Mouse (Mus musculus) inflammation-experienced regulatory T-cells, adult 6 months (primary cell): ENCODE results near the gene Tcf12. TPM values are rescaled to one million over a fixed set of nuclear protein-coding genes. Genes with fewer than 3 reads are reported as not detected.
A peak's percentile ranks its signal among the peaks of the same experiment; 100 is the strongest.

Experiments used
- ATAC-seq: one replicate; pipeline ENCODE4 v1.8.0; 2017
- polyA plus RNA-seq, 3 experiments: library from polyadenylated mRNA; unstranded; fragments of 100-300 nt; shearing (Covaris generic); gene quantifications; one replicate each; pipeline ENCODE4 v1.2.1; 2017

Tcf12 gene
- polyA plus RNA-seq, 3 experiments from 2014 or later, result 19.9 to 44.4 (median 40.1) TPM

DNA sequence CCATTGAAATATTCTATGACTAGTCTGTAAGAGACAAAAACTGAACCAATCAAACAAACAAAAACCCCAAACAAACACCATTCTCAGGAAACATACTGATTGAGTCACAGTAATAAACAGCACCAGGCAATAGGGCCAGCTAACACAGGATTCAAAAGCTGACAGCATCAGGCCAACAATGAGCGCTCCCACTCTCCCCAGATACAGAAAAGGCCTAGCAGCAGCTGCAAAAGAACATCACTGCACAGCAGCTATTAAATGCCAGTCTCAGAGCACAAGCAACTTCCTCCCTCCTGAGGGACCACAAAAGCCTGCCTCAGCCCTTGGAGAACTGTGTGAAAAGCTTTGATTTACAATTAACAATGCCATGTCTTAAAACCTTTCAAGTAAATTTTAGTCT, 214.3 kb downstream of the Tcf12 start:
- no peak for ATAC-seq

DNA sequence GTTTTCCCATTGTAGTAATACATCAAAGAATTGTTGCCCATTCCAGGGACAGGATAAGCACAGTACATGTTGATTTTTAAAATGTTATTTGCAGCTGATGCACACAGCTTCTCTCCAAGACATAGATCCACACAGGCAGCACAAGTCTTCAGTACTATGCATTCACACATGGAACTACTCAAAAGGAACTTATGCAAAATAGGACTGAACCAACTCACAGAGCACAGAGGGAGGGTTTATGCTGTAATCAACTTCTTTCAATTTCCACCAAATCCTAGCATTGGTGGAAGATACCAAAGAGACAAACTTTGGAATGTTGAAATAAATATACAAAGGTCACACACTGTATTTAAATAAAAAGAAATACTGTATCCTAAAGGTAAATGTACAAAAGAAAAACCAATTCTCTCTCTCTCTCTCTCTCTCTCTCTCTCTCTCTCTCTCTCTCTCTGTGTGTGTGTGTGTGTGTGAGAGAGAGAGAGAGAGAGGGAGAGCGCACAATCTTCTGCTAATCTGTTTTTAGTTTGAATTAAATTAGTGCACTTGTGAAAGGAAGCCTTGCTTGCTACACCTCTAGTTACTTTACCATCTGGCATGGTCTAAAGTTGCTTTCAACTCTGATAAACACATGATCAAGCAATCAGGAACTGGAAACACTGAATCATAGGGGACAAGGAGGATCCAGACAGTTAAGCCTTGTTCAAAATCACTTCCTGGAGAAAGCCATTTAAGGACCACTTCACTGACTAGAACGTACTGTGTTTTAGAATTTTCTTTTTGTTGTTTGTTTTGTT, 215.5 kb downstream of the Tcf12 start:
- ATAC-seq, result peak; percentile 71

DNA sequence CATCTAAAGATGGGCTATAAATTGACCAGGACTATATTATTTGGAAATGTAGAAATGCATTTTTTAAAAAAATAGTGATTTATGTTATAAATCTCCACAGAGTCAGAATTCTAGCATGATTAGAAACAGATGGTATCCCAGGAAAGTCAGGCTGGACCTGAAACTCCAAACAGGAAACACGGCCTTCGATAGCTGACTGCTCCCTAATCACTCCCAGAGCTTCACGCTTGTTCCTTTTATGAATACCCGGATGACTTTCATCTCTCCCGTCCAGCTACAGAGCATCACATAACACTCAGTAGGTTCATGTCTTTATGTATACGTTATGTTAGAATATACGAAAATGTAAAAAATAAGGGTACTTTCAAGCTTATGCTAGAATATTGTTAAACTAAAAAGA, 216.4 kb downstream of the Tcf12 start:
- ATAC-seq, result no peak

DNA sequence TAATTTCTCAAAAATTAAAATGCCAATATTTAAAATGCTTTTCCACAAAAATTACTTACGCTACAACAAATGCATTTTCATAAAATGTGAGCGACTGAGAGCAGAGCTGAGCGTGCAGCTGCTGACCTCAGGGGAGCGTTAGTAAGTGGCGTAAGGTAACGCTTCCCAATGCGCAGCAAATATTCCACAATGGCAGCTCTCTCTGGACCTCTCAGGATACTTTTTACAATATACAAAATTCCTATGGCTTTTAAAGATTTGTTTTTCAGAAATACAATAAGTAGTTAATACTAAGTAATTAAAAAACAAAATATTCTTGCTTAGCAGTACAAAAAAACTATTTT, 216.8 kb downstream of the Tcf12 start:
- ATAC-seq, result no peak

DNA sequence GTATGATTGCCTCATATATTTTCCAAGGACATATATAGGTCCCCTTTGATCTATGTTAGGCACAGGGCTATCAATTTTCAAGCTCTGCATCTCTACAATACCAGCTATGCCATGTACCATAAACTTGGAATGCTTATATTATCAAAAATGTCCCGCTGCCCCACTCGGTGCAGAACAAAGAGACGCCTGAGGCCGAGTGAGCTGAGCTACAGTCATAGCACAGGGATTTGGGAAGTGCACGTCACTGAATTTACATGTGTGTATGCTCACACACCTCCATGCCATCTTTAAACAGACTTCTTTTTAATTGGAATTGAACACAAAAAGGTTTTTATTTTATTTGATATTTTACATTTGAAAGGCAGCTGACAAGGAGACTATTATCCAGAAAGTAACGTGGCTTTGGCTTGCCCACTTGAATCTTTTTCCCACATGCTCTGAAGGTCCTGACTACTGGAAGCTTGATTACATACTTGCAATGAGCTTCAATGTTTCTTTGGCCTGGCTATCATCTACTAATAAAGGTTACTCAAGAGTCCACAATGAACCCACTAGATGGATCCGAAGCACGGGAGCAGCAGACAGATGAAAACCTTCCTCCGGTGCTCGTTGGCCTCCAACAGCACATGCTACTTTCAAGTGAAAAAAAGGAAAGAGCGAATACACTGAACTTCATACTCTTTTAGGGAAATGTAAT, 217.3 kb downstream of the Tcf12 start:
- no peak for ATAC-seq

DNA sequence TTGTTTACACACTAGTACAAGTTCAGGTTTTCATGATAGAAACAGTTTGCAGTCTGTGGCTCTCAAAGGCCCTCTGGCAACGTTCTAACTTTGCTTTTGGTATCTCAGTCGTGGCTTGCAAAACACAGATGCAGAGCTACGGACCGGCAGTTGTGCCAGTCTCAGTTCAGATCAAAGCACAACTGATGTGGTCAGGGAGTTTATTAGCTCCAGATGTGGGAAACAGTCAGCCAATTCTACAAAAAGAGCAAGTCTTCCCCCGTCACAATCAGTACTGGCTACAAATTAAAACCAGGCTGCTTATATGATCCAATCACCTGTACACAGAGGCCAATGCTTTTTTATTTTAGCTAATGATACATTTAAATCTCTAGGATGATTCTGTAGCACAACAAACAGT, 223.2 kb downstream of the Tcf12 start:
- ATAC-seq, result no peak

DNA sequence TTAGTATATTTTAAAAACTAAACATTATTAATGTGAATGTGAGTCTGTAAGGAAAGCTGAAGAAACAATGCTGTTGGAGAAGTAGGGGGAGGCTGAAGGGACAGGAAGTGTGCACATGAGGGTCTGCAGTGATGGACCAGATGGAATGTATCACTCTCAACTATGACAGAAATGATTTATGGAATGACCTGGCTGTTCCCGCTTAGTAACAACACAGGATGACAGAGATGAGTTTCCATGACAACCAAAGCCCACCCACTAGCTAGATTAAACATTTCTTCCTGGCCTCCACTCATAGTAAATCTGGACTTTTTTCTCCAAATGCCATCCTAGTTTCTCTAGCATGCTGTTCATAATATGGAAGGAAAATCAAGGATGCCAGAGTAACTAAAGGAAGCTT, 231.0 kb downstream of the Tcf12 start:
- no peak for ATAC-seq

DNA sequence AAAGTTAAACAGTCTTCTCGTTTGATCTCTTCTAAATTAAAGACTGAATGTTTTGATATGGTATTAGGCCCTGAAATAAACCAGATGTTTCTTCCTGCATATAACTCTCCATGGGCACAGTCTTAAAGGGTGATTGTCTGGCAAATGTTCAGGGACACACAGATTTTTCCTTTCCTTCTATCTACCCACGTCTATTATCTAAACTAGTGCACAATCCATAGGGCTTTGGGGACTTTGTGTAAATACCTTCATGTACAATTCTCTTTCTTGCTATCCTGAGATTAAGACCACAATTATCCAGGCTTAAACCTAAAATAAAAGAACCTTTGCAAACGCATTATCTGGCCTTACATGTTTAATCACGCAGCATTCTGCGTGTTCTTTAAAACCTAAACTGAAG, 231.7 kb downstream of the Tcf12 start:
- ATAC-seq, result no peak

DNA sequence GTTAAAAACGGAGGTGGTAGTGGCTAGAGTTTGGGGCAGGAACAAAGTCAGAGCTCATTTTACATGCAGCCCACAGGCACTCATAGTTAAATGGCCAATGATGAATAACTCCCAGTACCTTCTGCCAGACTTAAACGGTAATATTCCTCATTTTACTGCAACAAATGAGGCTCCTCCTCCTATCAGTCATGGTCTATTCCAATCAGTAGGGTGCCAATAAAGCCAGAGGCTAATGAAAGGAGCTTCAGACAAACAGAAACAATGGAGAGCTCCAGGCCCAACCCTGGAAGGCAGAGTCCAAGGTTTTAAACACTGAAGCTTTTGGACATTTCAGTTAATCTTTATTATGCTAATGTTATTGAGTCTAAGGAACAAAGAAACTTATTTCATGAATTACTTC, 232.3 kb downstream of the Tcf12 start:
- no peak for ATAC-seq

DNA sequence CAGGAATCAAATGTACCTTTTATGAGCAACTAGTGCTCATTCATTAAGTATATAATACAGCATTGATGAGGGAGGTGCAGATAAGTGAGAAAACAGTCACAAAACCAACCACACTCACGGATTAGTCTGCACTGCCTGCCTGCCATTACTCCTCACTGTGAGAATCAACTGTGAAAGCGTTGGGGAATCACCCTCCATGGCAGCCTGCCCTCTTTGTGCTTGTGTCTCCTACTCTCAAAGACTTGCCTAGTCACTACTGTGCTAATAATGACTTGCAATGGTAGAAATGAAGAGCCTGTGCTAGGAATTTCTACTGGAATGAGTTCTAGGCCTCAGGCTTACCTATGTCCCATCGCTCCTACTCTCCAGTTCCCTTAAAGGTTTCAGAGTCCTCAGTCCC, 233.8 kb downstream of the Tcf12 start:
- no peak for ATAC-seq

DNA sequence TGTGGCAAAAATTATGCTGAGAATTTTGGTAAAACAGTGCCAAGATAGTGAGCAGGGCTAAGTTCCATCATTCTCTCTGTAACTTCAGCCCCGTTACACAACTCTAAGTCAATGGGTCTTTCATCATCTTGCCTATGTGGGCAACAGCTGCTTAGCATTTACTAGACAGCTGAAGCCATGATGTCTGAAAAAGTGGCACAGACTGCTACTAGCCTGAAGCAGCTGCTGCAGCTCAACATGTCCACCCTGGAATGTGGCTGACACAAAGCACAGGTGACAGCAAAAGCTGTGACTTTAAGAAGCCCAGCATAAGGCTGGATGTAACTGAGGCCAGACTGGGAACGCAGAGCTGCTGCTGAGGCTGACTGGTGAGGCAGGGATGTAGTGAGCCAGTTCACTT, 236.9 kb downstream of the Tcf12 start:
- no peak for ATAC-seq

DNA sequence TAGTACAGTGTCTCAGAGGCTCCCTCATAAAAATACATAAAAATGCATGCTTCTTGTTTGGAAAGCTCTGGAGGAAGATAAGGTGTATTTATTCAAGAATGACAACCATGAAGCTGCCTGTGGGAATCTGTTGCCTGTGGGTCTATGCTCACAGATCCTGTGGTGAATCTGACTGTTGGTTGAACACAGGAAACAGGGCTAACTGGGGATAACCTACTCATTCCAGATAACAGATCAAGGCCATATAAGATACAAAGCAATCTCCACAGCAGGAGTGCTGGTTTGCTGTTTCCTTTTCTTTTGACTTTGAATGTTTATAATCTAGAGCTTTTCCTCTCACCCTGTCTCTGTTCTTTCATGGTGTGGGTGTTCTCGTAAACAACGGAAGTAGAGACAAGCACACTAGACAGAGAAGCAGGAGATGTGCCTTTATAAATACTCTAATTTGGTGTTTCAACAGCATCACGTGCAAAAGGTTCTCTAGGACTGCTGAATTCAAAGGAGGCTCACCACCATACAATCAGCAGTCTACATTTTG, 237.6 kb downstream of the Tcf12 start:
- ATAC-seq, result peak; percentile 41

DNA sequence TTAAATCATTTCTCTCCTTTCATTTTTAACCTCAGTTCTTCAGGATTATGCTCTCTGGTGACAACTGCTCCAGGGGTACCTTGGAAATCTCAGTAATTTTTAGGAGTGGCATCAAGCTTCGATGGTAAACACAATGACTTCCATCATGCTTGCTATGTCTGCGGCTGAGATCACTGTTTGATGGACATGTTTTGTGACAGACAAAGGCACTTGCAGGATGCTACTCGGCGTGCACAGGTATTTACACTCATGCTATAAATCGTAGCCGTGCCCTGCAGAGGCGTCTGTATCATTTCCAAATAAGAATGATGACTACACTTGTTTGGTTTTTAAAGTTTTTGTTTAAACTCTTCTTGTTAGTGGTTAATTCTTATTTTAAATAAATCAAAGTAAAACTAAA, 248.3 kb downstream of the Tcf12 start:
- no peak for ATAC-seq

DNA sequence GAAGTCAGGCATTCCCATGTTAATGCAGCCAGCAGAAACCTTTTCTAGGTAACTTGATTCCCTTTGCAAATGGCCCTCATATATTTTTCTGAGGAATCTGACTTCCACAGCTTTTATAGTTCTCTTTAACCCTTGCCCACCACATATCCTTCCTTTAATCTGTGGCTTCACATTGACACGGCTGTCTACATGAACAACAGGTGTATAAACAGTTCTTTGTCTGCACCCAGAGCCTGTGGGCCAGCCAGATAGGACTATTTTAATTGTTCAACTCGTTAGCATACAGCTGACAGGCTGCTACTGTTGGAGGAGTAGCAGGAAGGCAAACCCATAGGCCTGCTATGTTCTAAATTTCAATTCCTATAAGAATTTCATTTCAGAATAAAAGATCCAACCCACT, 250.0 kb downstream of the Tcf12 start:
- ATAC-seq, result no peak

DNA sequence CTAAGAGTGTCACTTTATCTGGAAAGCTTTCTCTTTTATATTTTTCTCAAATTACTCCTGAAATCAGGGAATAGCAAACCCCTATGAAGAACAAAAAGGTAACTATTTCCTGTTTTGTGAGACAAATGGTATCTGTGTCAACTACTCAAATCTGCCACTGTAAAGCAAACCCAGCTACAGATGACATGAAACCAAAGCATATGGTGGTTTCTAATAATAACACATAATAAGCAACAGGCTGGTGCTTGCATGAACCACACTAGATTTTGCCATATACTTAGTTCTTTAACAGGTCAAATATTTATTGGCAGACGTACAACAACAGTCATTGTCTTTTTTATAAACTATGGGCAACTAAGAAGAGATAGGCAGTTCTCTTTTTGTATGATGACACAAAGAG, 253.7 kb downstream of the Tcf12 start:
- ATAC-seq, result no peak

DNA sequence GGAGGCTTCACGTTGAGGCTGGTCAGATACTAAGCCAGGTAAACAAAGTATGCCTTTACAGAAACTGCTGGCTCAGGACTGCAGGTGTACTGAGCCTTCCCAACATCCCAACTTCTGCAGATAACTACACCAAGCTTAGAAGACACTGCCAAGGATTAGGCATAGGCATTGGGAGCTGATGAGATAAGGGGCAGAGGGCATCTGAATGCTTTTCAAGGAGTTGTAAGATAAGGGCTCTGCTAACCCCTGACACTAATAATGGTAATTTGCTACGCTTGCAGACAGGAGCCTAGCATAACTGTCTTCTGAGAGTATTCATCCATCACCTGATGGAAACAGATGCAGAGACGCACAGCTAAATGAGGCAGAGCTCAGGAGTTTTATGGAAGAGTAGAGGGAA, 257.8 kb downstream of the Tcf12 start:
- no peak for ATAC-seq

DNA sequence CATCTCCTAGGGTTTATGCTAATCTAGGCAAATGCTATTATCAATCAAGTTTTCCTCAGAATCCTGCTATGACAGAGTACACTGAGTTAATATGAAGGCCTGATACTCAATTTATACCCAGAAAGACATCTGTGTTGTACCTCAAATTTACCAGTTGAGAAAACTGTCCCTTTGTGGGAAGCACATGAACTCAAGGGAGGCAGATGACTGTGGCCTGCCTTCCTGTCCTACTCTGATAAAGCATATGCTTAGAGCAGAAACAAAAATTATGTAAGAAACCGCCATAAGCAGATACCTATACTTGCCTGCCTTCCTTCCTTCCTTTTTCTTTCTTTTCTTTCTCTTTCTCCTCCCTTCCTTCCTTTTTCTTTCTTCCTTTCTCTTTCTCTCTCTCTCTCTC, 261.4 kb downstream of the Tcf12 start:
- ATAC-seq, result no peak

DNA sequence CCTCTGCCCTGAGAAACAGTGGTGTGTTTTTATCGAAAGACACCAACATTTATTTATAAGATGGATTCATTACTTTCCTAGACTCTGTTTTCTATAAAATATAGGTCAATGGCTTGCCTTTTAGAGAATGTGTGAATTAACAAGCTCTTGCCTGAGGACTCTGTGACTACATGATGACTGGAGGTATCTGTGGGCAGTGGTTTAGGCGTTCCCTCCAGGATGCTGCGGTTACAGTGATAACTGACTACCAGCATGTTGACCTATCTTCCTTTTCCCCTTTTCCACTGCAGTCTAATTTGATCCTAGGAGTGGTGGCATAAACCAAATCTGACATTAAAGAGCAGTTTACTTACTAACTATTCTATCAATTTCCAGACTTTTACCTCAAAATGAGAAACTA, 263.3 kb downstream of the Tcf12 start:
- ATAC-seq, result no peak

DNA sequence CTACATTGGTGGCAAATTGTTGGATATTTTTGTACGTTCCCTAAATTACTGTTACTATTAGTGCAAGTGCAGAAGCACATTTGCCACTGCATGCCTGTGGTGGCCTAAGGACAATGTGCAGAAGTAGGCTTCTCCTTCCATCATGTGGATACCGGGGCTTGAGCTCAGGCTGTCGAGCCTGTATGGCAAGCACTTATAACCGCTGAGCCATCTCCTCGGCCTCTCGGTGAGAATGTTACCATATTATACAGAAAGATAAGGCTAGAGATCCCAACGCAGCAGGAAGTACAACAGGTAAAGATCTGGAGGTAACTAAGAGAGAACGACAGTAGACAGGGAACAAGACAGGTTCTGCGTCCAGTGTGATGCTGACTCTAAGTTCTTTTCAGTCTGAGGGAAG, 263.8 kb downstream of the Tcf12 start:
- no peak for ATAC-seq

DNA sequence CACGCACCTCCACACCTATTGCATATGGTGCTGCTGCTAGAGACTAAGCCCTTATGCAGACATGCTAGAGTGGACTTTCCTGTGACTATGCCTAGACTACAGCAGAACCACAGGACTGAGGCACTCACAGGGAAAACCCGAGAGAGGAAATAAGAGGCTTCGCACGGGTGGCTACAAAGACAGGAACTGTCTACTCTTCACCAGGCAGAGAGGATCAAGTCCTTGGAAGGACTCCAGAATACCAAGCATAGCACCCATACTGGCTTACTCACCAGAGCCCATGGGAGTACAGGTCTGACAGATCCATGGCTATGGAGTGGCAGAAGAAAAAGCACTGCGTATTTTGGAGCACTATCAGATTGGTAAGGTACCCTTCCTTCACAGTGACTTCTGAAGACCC, 269.8 kb downstream of the Tcf12 start:
- ATAC-seq, result no peak

DNA sequence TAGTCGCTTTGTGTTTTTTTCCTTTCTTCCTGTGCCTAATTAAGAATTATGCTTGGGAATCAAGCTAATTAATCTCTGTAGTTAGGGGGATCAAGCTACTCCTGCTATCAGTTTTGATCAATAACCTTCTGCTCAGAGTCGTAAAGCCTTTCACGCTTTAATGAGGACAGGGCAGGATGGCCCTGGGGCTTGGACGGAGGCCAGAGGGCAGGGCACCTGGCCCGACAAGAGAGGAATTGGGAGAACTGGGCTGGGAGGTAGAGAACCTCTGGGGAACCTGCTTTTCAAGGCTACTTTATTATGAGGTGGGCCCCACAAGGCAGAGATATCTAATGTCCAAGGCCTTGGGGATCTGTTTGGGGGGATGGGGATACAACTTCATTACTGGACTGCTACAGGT, 274.3 kb downstream of the Tcf12 start:
- ATAC-seq, result no peak

DNA sequence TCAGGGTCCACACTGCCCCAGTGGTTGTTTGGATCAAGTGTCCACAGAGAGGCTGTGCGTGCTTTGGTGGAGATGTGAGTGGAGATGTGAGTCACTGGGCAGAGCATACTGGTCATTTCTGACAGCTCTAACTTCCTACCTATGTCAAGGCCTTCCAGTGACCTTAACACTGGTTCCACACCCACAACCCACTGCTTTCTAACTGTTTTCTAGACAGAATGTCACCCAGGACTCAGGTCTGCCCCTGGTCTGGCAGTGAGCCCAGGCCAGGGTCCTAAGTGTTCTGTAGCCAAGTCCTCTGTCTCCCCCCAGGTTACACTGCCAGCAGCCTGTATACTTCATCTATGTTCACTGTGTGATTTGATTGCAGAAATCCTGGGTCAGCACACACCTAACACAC, 275.3 kb downstream of the Tcf12 start:
- ATAC-seq, result no peak

DNA sequence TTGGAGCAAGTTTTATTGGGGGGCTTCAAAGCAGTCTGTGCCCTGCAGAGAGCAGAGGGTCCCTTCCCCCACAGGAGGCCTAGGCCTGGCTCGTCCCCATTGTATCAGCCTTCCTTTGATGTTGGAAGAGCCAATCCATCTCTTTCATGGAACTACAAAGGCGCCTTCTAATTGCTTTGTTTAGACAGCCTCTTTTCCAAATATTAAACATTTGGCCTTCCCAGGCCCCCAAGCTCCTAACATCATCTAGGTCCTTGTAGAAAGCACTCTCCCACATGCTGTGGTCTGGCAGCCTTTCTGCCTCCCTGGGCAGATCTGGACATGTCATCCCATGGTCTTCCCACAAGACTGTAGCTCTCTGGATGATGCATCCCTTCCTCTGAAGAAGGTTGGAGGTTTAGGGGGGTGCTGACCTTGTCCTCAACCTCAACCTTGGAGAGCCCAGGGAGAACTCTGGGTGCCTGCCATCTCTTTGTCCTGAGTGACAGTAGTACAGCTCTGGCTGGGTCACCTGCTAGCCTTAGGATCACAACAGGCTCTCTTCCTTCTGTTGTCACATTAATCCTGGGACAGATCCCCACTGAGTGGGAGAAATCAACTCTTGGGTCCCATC, 276.4 kb downstream of the Tcf12 start:
- ATAC-seq, result no peak

DNA sequence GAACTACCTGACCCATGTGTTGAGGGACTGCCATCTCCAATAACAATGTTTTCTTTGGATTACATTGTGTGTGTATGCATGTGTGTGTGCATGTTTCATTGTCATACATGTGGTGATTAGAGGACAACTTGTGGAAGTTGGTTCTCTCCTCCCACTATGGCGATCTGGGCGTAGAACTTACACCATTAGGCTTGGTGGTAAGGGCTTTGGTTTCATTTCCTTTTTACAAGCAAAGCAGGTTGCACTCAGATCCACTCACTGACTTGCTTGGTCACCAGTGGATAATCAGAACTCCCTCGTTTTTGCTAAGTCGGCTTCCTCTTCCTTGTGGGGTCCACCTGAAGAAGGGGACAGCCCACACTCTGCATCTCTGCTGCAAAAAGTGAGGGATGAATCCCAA, 277.0 kb downstream of the Tcf12 start:
- ATAC-seq, result no peak
